Mouse (Mus musculus): ENCODE results near the gene Tbc1d22a. TPM values are rescaled to one million over a fixed set of nuclear protein-coding genes. Genes with fewer than 3 reads are reported as not detected.
A peak's percentile ranks its signal among the peaks of the same experiment; 100 is the strongest.

Tbc1d22a gene
- polyA plus RNA-seq (2014; fragmentation: Nextera tagmentation; extraction: Ambion mirVana), result 6.5 and 11.1 TPM in 2 replicates

GRCm38 (mm10) chr15:86213753-86214548, at the start of gene Tbc1d22a:
Gene Tbc1d22a (plus strand): TSS chr15:86214459.
- H3K27me3 ChIP-seq (ENCODE audit: control insufficient read depth, insufficient read depth, low read length), result no peaks in the 10 kb centered on the region
- WGBS, result under 1% methylated on average over 64 of the region's 64 CpGs
- peaks cover 15% of the 10 kb centered on the region; the same call in 1 of the 2 replicates for H3K4me1 ChIP-seq (ENCODE audit: control insufficient read depth, insufficient read depth, low read length)
- peak within 1 kb of the TSS; percentile 90 for H3K4me2 ChIP-seq (replicated peaks; ENCODE audit: low read depth, low read length)
- ATAC-seq (ENCODE audit: low FRiP score, low TSS enrichment), result peak; percentile 92
- H3K36me3 ChIP-seq (ENCODE audit: control insufficient read depth, insufficient read depth, low read length), result no peaks in the 10 kb centered on the region; the same call in 1 of the 2 replicates
- peak within 1 kb of the TSS; percentile 75 for H3K4me3 ChIP-seq (ENCODE audit: low read length)
- H3K9ac ChIP-seq (ENCODE audit: low read depth, low read length), result peak within 1 kb of the TSS; percentile 79
- H3K9me3 ChIP-seq (ENCODE audit: control insufficient read depth, low read length), result no peaks in the 10 kb centered on the region
- H3K27ac ChIP-seq (ENCODE audit: low read depth, low read length), result peak within 1 kb of the TSS; percentile 88

- 68% methylated on average over 21 of the region's 21 CpGs for WGBS
- Histone ChIP-seq H3K36me3 (ENCODE audit: control insufficient read depth, insufficient read depth, low read length) (no peaks in the 10 kb centered on the region; the same call in 1 of the 2 replicates), H3K4me2 (replicated peaks; ENCODE audit: low read depth, low read length) (no peak overlapping the region), H3K9me3 (ENCODE audit: control insufficient read depth, low read length) (no peaks in the 10 kb centered on the region), H3K27ac (ENCODE audit: low read depth, low read length) (no peak overlapping the region), H3K9ac (ENCODE audit: low read depth, low read length) (no peak overlapping the region), H3K4me1 (ENCODE audit: control insufficient read depth, insufficient read depth, low read length) (peaks cover 9% of the 10 kb centered on the region; the same call in 1 of the 2 replicates), H3K27me3 (ENCODE audit: control insufficient read depth, insufficient read depth, low read length) (no peaks in the 10 kb centered on the region), H3K4me3 (ENCODE audit: low read length) (no peak overlapping the region)
- no peak for ATAC-seq (ENCODE audit: low FRiP score, low TSS enrichment)
These were observed 49.4 kb upstream of the Tbc1d22a start for GRCm38 (mm10) chr15:86164718-86165345.

- no peak overlapping the region for H3K27ac ChIP-seq (ENCODE audit: low read depth, low read length)
- no peak overlapping the region for H3K4me3 ChIP-seq (ENCODE audit: low read length)
- H3K36me3 ChIP-seq (ENCODE audit: control insufficient read depth, insufficient read depth, low read length), result no peaks in the 10 kb centered on the region; the same call in 1 of the 2 replicates
- 89% methylated on average over 24 of the region's 24 CpGs for WGBS
- no peaks in the 10 kb centered on the region for H3K9me3 ChIP-seq (ENCODE audit: control insufficient read depth, low read length)
- H3K27me3 ChIP-seq (ENCODE audit: control insufficient read depth, insufficient read depth, low read length), result no peaks in the 10 kb centered on the region
- H3K9ac ChIP-seq (ENCODE audit: low read depth, low read length), result no peak overlapping the region
- no peak overlapping the region for H3K4me2 ChIP-seq (replicated peaks; ENCODE audit: low read depth, low read length)
- H3K4me1 ChIP-seq (ENCODE audit: control insufficient read depth, insufficient read depth, low read length), result peaks cover 9% of the 10 kb centered on the region; the same call in 1 of the 2 replicates
- no peak for ATAC-seq (ENCODE audit: low FRiP score, low TSS enrichment)
These were observed 48.3 kb upstream of the Tbc1d22a start for GRCm38 (mm10) chr15:86165811-86166590.

GRCm38 (mm10) chr15:86167032-86167655, 47.1 kb upstream of the Tbc1d22a start:
- Histone ChIP-seq H3K36me3 (ENCODE audit: control insufficient read depth, insufficient read depth, low read length) (no peaks in the 10 kb centered on the region; the same call in 1 of the 2 replicates), H3K9ac (ENCODE audit: low read depth, low read length) (no peak overlapping the region), H3K4me2 (replicated peaks; ENCODE audit: low read depth, low read length) (no peak overlapping the region), H3K4me1 (ENCODE audit: control insufficient read depth, insufficient read depth, low read length) (peaks cover 9% of the 10 kb centered on the region; the same call in 1 of the 2 replicates), H3K4me3 (ENCODE audit: low read length) (no peak overlapping the region), H3K27me3 (ENCODE audit: control insufficient read depth, insufficient read depth, low read length) (no peaks in the 10 kb centered on the region), H3K27ac (ENCODE audit: low read depth, low read length) (no peak overlapping the region), H3K9me3 (ENCODE audit: control insufficient read depth, low read length) (no peaks in the 10 kb centered on the region)
- WGBS, result 94% methylated on average over 7 of the region's 7 CpGs
- ATAC-seq (ENCODE audit: low FRiP score, low TSS enrichment), result no peak

GRCm38 (mm10) chr15:86167787-86168504, 46.3 kb upstream of the Tbc1d22a start:
- no peak overlapping the region for H3K27ac ChIP-seq (ENCODE audit: low read depth, low read length)
- no peak overlapping the region for H3K4me2 ChIP-seq (replicated peaks; ENCODE audit: low read depth, low read length)
- 68% methylated on average over 10 of the region's 10 CpGs for WGBS
- no peak overlapping the region for H3K4me3 ChIP-seq (ENCODE audit: low read length)
- no peak for ATAC-seq (ENCODE audit: low FRiP score, low TSS enrichment)
- no peak overlapping the region for H3K9ac ChIP-seq (ENCODE audit: low read depth, low read length)
- H3K4me1 ChIP-seq (ENCODE audit: control insufficient read depth, insufficient read depth, low read length), result peaks cover 14% of the 10 kb centered on the region; the same call in 1 of the 2 replicates
- H3K9me3 ChIP-seq (ENCODE audit: control insufficient read depth, low read length), result no peaks in the 10 kb centered on the region
- H3K27me3 ChIP-seq (ENCODE audit: control insufficient read depth, insufficient read depth, low read length), result no peaks in the 10 kb centered on the region
- H3K36me3 ChIP-seq (ENCODE audit: control insufficient read depth, insufficient read depth, low read length), result no peaks in the 10 kb centered on the region; the same call in 1 of the 2 replicates

GRCm38 (mm10) chr15:86168505-86168867, 45.8 kb upstream of the Tbc1d22a start:
- ATAC-seq (ENCODE audit: low FRiP score, low TSS enrichment), result no peak
- Histone ChIP-seq H3K9ac (ENCODE audit: low read depth, low read length) (no peak overlapping the region), H3K4me3 (ENCODE audit: low read length) (no peak overlapping the region), H3K36me3 (ENCODE audit: control insufficient read depth, insufficient read depth, low read length) (no peaks in the 10 kb centered on the region; the same call in 1 of the 2 replicates), H3K9me3 (ENCODE audit: control insufficient read depth, low read length) (no peaks in the 10 kb centered on the region), H3K4me1 (ENCODE audit: control insufficient read depth, insufficient read depth, low read length) (peaks cover 19% of the 10 kb centered on the region), H3K27ac (ENCODE audit: low read depth, low read length) (no peak overlapping the region), H3K4me2 (replicated peaks; ENCODE audit: low read depth, low read length) (no peak overlapping the region), H3K27me3 (ENCODE audit: control insufficient read depth, insufficient read depth, low read length) (no peaks in the 10 kb centered on the region)
- WGBS, result 40% methylated on average over 7 of the region's 7 CpGs

GRCm38 (mm10) chr15:86168941-86169816, 45.1 kb upstream of the Tbc1d22a start:
- no peaks in the 10 kb centered on the region for H3K9me3 ChIP-seq (ENCODE audit: control insufficient read depth, low read length)
- H3K4me2 ChIP-seq (replicated peaks; ENCODE audit: low read depth, low read length), result no peak overlapping the region
- H3K36me3 ChIP-seq (ENCODE audit: control insufficient read depth, insufficient read depth, low read length), result no peaks in the 10 kb centered on the region; the same call in 1 of the 2 replicates
- H3K27ac ChIP-seq (ENCODE audit: low read depth, low read length), result peak overlapping the region; percentile 37; the same call in 1 of the 2 replicates
- no peak overlapping the region for H3K4me3 ChIP-seq (ENCODE audit: low read length)
- H3K9ac ChIP-seq (ENCODE audit: low read depth, low read length), result no peak overlapping the region
- H3K4me1 ChIP-seq (ENCODE audit: control insufficient read depth, insufficient read depth, low read length), result peaks cover 26% of the 10 kb centered on the region
- 80% methylated on average over 12 of the region's 12 CpGs for WGBS
- ATAC-seq (ENCODE audit: low FRiP score, low TSS enrichment), result no peak
- no peaks in the 10 kb centered on the region for H3K27me3 ChIP-seq (ENCODE audit: control insufficient read depth, insufficient read depth, low read length)

Measured in kidney, embryonic 14.5 days (tissue).